8 mouse cellular contexts compared by ENCODE assay signal in the genomic region with DNA sequence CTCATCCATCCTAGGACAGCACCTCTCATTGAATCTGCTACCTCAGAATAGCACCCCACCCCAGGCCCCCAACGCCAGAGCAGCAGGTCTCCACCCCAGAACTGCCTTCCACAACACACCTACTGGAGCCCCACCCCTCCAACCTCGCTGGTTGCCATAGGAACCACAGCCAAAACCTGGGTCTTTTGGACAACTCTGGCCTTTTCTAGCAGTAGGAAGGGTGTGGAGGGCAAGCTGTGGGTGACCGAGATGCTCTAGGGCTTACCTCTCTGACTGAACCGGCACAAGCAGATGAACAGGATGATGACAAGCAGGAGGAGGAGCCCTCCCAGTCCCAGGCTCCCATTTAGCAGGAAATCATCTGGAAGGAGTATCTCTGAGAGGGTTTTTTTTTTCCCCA. TPM values are rescaled to one million over a fixed set of nuclear protein-coding genes. Genes with fewer than 3 reads are reported as not detected.
DNase-seq lines count a peak whose midpoint lies in the region; ATAC-seq and TF ChIP-seq lines count a peak whose summit lies in the region.

No protein-coding gene starts in this region.

- ATAC-seq in hindbrain, embryonic 12.5 days (ENCODE audit: low FRiP score) = peak; percentile 43; the same call in 1 of the 2 replicates
- peak; percentile 37; the same call in 1 of the 2 replicates for ATAC-seq in lung, postnatal 0 days

- H3K79me2 ChIP-seq in heart, adult 2 months (replicated peaks; ENCODE audit: control insufficient read depth, insufficient read depth, low read length) = no peaks in the 10 kb centered on the region

- intact Hi-C loops in heart, adult 2 months (cut with DNase I) = no loop called here
- intact Hi-C loops in heart, postnatal 25 days (cut with DNase I) = no loop called here
- intact Hi-C loops in gastrocnemius, postnatal 14 days (cut with DNase I; ENCODE audit: low total_unique reads) = no loop called here

- H3K9me3 ChIP-seq in hindbrain, embryonic 12.5 days (replicated peaks) = no peaks in the 10 kb centered on the region
- no peaks in the 10 kb centered on the region for H3K9me3 ChIP-seq in lung, postnatal 0 days (ENCODE audit: low read length)

- no peaks in the 10 kb centered on the region for H3K36me3 ChIP-seq in heart, adult 2 months (ENCODE audit: control insufficient read depth, insufficient read depth, low read length)
- H3K36me3 ChIP-seq in hindbrain, embryonic 12.5 days = no peaks in the 10 kb centered on the region
- no peaks in the 10 kb centered on the region for H3K36me3 ChIP-seq in lung, postnatal 0 days (ENCODE audit: insufficient read depth, low read length)

- no peaks in the 10 kb centered on the region for H3K27me3 ChIP-seq in heart, adult 2 months (ENCODE audit: control insufficient read depth, insufficient read depth, low read length)
- 0 out of 2 replicates have a peak, but pooled peaks cover 6% of the 10 kb centered on the region for H3K27me3 ChIP-seq in hindbrain, embryonic 12.5 days
- H3K27me3 ChIP-seq in lung, postnatal 0 days (replicated peaks; ENCODE audit: insufficient read depth, low read length) = no peaks in the 10 kb centered on the region

- H3K4me2 ChIP-seq in hindbrain, embryonic 12.5 days (replicated peaks) = peak overlapping the region; percentile 53
- H3K4me2 ChIP-seq in lung, postnatal 0 days (replicated peaks; ENCODE audit: low read depth, low read length) = peak overlapping the region; percentile 54

- H3K4me1 ChIP-seq in heart, adult 2 months (ENCODE audit: control insufficient read depth, insufficient read depth, low read length) = no peaks in the 10 kb centered on the region; the same call in 1 of the 2 replicates
- H3K4me1 ChIP-seq in cortical plate, adult 2 months (ENCODE audit: control insufficient read depth, insufficient read depth, low read length) = no peaks in the 10 kb centered on the region
- peaks cover 4% of the 10 kb centered on the region for H3K4me1 ChIP-seq in hindbrain, embryonic 12.5 days
- no peaks in the 10 kb centered on the region for H3K4me1 ChIP-seq in lung, postnatal 0 days (ENCODE audit: insufficient read depth, low read depth, low read length)
- H3K4me1 ChIP-seq in olfactory bulb, adult 2 months (ENCODE audit: control insufficient read depth, insufficient read depth, low read length) = peaks cover 5% of the 10 kb centered on the region

- no peak for TF ChIP-seq CTCF in heart, adult 2 months (IDR thresholded peaks at IDR 0.05)
- TF ChIP-seq CTCF in cortical plate, adult 2 months (IDR thresholded peaks at IDR 0.05; ENCODE audit: extremely low read depth, insufficient read depth, low read length) = no peak
- no peak for TF ChIP-seq CTCF in lung, postnatal 0 days (IDR thresholded peaks at IDR 0.05)
- TF ChIP-seq CTCF in olfactory bulb, adult 2 months (IDR thresholded peaks at IDR 0.05; ENCODE audit: insufficient read depth, low read depth, low read length) = no peak

- no peak overlapping the region for H3K4me3 ChIP-seq in heart, adult 2 months
- peak overlapping the region; percentile 35 for H3K4me3 ChIP-seq in cortical plate, adult 2 months (ENCODE audit: insufficient read depth, low read length)
- peak overlapping the region; percentile 30 for H3K4me3 ChIP-seq in hindbrain, embryonic 12.5 days
- peak overlapping the region; percentile 49 for H3K4me3 ChIP-seq in lung, postnatal 0 days (ENCODE audit: low read depth, low read length)
- H3K4me3 ChIP-seq in olfactory bulb, adult 2 months (ENCODE audit: insufficient read depth, low read depth, low read length) = 0 out of 2 replicates have a peak overlapping the region, but pooled peaks have one; percentile 1

- peak overlapping the region; percentile 34 for H3K27ac ChIP-seq in heart, adult 2 months
- no peak overlapping the region for H3K27ac ChIP-seq in cortical plate, adult 2 months (ENCODE audit: insufficient read depth, low read length)
- peak overlapping the region; percentile 57 for H3K27ac ChIP-seq in hindbrain, embryonic 12.5 days
- peak overlapping the region; percentile 71 for H3K27ac ChIP-seq in lung, postnatal 0 days (ENCODE audit: low read length)
- no peak overlapping the region for H3K27ac ChIP-seq in olfactory bulb, adult 2 months (ENCODE audit: insufficient read depth, low read depth, low read length)

- 6% methylated on average over 4 of the region's 4 CpGs for WGBS in heart, adult 2 months
- 1% methylated on average over 4 of the region's 4 CpGs for WGBS in hindbrain, embryonic 12.5 days
- WGBS in lung, postnatal 0 days = 3% methylated on average over 4 of the region's 4 CpGs
- 2% methylated on average over 4 of the region's 4 CpGs for WGBS in olfactory bulb, adult 2 months

- peak; percentile 23; the same call in 1 of the 2 replicates for TF ChIP-seq POLR2A in heart, adult 2 months (IDR thresholded peaks at IDR 0.05; ENCODE audit: insufficient read depth, low read depth, low read length)
- TF ChIP-seq POLR2A in cortical plate, adult 2 months (IDR thresholded peaks at IDR 0.05; ENCODE audit: extremely low read depth, insufficient read depth, low read length) = 0 out of 2 replicates have a peak, but pooled peaks have one; percentile 23
- no peak for TF ChIP-seq POLR2A in olfactory bulb, adult 2 months (IDR thresholded peaks at IDR 0.05; ENCODE audit: insufficient read depth, low read depth, low read length)

- TF ChIP-seq EP300 in heart, adult 2 months (IDR thresholded peaks at IDR 0.05; ENCODE audit: insufficient read depth, low read depth, low read length) = no peak
- TF ChIP-seq EP300 in lung, postnatal 0 days (IDR thresholded peaks at IDR 0.05) = no peak

- DNase-seq in heart, adult 2 months = peak; percentile 57 to 60
- DNase-seq in heart, postnatal 25 days (ENCODE audit: low spot score) = no peak
- peak; percentile 53 for DNase-seq in lung, postnatal 0 days (ENCODE audit: low spot score)
- no peak for DNase-seq in gastrocnemius, postnatal 14 days
- DNase-seq in cerebellum, adult 9-10 months = no peak

- H3K9ac ChIP-seq in heart, adult 2 months (ENCODE audit: low read depth, low read length) = peak overlapping the region; percentile 6; the same call in 1 of the 2 replicates
- H3K9ac ChIP-seq in hindbrain, embryonic 12.5 days = no peak overlapping the region
- H3K9ac ChIP-seq in lung, postnatal 0 days (replicated peaks; ENCODE audit: low read depth) = no peak overlapping the region

RNA-seq across cellular contexts. Expression of gene Lst1, which starts 1.6 kb away (rescaled TPM):
- 1 to 10 TPM; 4.1 to 4.5 TPM for total RNA-seq in heart, adult 2 months (2021)
- 7.2 and 11.3 TPM in 2 replicates for polyA plus RNA-seq in heart, adult 2 months (2012; rRNA removed)
- total RNA-seq in heart, postnatal 25 days (2021) = 1 to 10 TPM; 2.7 to 5.3 TPM
- 18.9 and 20.2 TPM in 2 replicates for polyA plus RNA-seq in cortical plate, adult 2 months (2012; rRNA removed)
- 6.1 and 6.9 TPM in 2 replicates for polyA plus RNA-seq in hindbrain, embryonic 12.5 days (2016; fragmentation: Nextera tagmentation; extraction: Ambion mirVana)
- polyA plus RNA-seq in lung, postnatal 0 days (2015; fragmentation: Nextera tagmentation; extraction: Ambion mirVana) = 24.8 and 27.5 TPM in 2 replicates
- polyA plus RNA-seq in olfactory bulb, adult 2 months (2012; ENCODE audit: insufficient read depth, insufficient read length, low replicate concordance, missing spikeins) = not detected in 2 replicates
- 1 to 10 TPM; 1.5 to 2.8 TPM for total RNA-seq in gastrocnemius, postnatal 14 days (2021)

RNA-seq across cellular contexts. Expression of gene Ltb, which starts 7.6 kb away (rescaled TPM):
- total RNA-seq in heart, adult 2 months (2021) = 1 to 10 TPM; 1.3 TPM
- polyA plus RNA-seq in heart, adult 2 months (2012; rRNA removed) = 2.0 and 5.2 TPM in 2 replicates
- 1 to 10 TPM; 1.4 to 1.8 TPM for total RNA-seq in heart, postnatal 25 days (2021)
- 0.71 and 1.5 TPM in 2 replicates for polyA plus RNA-seq in cortical plate, adult 2 months (2012; rRNA removed)
- 0.54 and 0.81 TPM in 2 replicates for polyA plus RNA-seq in hindbrain, embryonic 12.5 days (2016; fragmentation: Nextera tagmentation; extraction: Ambion mirVana)
- 2.3 and 3.0 TPM in 2 replicates for polyA plus RNA-seq in lung, postnatal 0 days (2015; fragmentation: Nextera tagmentation; extraction: Ambion mirVana)
- not detected in 2 replicates for polyA plus RNA-seq in olfactory bulb, adult 2 months (2012; ENCODE audit: insufficient read depth, insufficient read length, low replicate concordance, missing spikeins)
- total RNA-seq in gastrocnemius, postnatal 14 days (2021) = under 1 TPM in 1 of 2 experiments, not detected in 1; 0.31 TPM

RNA-seq across cellular contexts. Expression of gene Aif1, which starts 10.8 kb away (rescaled TPM):
- 1 to 10 TPM; 2.9 to 3.9 TPM for total RNA-seq in heart, adult 2 months (2021)
- 1.5 and 2.0 TPM in 2 replicates for polyA plus RNA-seq in heart, adult 2 months (2012; rRNA removed)
- 1 to 10 TPM; 2.3 to 3.5 TPM for total RNA-seq in heart, postnatal 25 days (2021)
- 13.0 and 13.2 TPM in 2 replicates for polyA plus RNA-seq in cortical plate, adult 2 months (2012; rRNA removed)
- 7.8 and 7.9 TPM in 2 replicates for polyA plus RNA-seq in hindbrain, embryonic 12.5 days (2016; fragmentation: Nextera tagmentation; extraction: Ambion mirVana)
- polyA plus RNA-seq in lung, postnatal 0 days (2015; fragmentation: Nextera tagmentation; extraction: Ambion mirVana) = 9.9 and 10.3 TPM in 2 replicates
- polyA plus RNA-seq in olfactory bulb, adult 2 months (2012; ENCODE audit: insufficient read depth, insufficient read length, low replicate concordance, missing spikeins) = not detected in 2 replicates
- under 1 TPM; 0.71 to 0.90 TPM for total RNA-seq in gastrocnemius, postnatal 14 days (2021)

RNA-seq across cellular contexts. Expression of gene Tnf, which starts 15.1 kb away (rescaled TPM):
- under 1 TPM in 1 of 2 experiments, not detected in 1; 0.34 TPM for total RNA-seq in heart, adult 2 months (2021)
- polyA plus RNA-seq in heart, adult 2 months (2012; rRNA removed) = 0.38 and 0.80 TPM in 2 replicates
- under 1 TPM; 0.56 to 0.60 TPM for total RNA-seq in heart, postnatal 25 days (2021)
- 0.06 and 0.11 TPM in 2 replicates for polyA plus RNA-seq in cortical plate, adult 2 months (2012; rRNA removed)
- 0.14 TPM in 1 of 2 replicates, not detected in the other for polyA plus RNA-seq in hindbrain, embryonic 12.5 days (2016; fragmentation: Nextera tagmentation; extraction: Ambion mirVana)
- 0.95 and 3.7 TPM in 2 replicates for polyA plus RNA-seq in lung, postnatal 0 days (2015; fragmentation: Nextera tagmentation; extraction: Ambion mirVana)
- polyA plus RNA-seq in olfactory bulb, adult 2 months (2012; ENCODE audit: insufficient read depth, insufficient read length, low replicate concordance, missing spikeins) = not detected in 2 replicates
- total RNA-seq in gastrocnemius, postnatal 14 days (2021) = under 1 TPM; 0.24 to 0.68 TPM

RNA-seq across cellular contexts. Expression of gene Lta, which starts 18.5 kb away (rescaled TPM):
- under 1 TPM in 1 of 2 experiments, not detected in 1; 0.23 TPM for total RNA-seq in heart, adult 2 months (2021)
- polyA plus RNA-seq in heart, adult 2 months (2012; rRNA removed) = 0.12 TPM in 1 of 2 replicates, not detected in the other
- total RNA-seq in heart, postnatal 25 days (2021) = not detected
- 0.19 and 0.32 TPM in 2 replicates for polyA plus RNA-seq in cortical plate, adult 2 months (2012; rRNA removed)
- not detected in 2 replicates for polyA plus RNA-seq in hindbrain, embryonic 12.5 days (2016; fragmentation: Nextera tagmentation; extraction: Ambion mirVana)
- polyA plus RNA-seq in lung, postnatal 0 days (2015; fragmentation: Nextera tagmentation; extraction: Ambion mirVana) = 0.11 TPM in 1 of 2 replicates, not detected in the other
- not detected in 2 replicates for polyA plus RNA-seq in olfactory bulb, adult 2 months (2012; ENCODE audit: insufficient read depth, insufficient read length, low replicate concordance, missing spikeins)
- total RNA-seq in gastrocnemius, postnatal 14 days (2021) = under 1 TPM; 0.42 to 0.78 TPM

Comparison
In these comparisons a context has a peak if more than half of its experiments do, and no peak if none do; other contexts are left out.
1. DNase-seq: peak in heart, adult 2 months (2 of 2) and lung, postnatal 0 days (single experiment); none in heart, postnatal 25 days (single experiment), gastrocnemius, postnatal 14 days (single experiment) and cerebellum, adult 9-10 months (single experiment).
2. H3K27ac ChIP-seq: peak in heart, adult 2 months (single experiment), hindbrain, embryonic 12.5 days (single experiment) and lung, postnatal 0 days (single experiment); none in cortical plate, adult 2 months (single experiment) and olfactory bulb, adult 2 months (single experiment).